Mouse (Mus musculus) layer of hippocampus, postnatal 36 days (tissue): ENCODE results near the gene Olfr678. TPM values are rescaled to one million over a fixed set of nuclear protein-coding genes. Genes with fewer than 3 reads are reported as not detected.
"Not testable (repeated sequence)": the region's sequence is repeated elsewhere in the genome, so short reads cannot be mapped to it uniquely, and the experiment has no call there.

ENCODE experiments used
- DNase-seq, 2 experiments: peaks; one replicate each; pipeline ENCODE4 v3.0.0; 2022
- total RNA-seq, 2 experiments: library from RNA; stranded (reverse); gene quantifications; 2 replicates each; pipeline ENCODE4 v1.2.3; 2021

Gene Olfr678
- not detected for total RNA-seq

- no peak for DNase-seq
Observed at GRCm38 (mm10) chr7:105064175-105064574, at the start of gene Olfr678. Gene Olfr678 (plus strand): TSS chr7:105064475.

GRCm38 (mm10) chr7:105022530-105022929, 41.7 kb upstream of the Olfr678 start:
- no peak for DNase-seq

GRCm38 (mm10) chr7:105028360-105028759, 35.9 kb upstream of the Olfr678 start, which contains the start of gene Olfr675:
Gene Olfr675 (minus strand): TSS chr7:105028460.
- DNase-seq, result no peak

GRCm38 (mm10) chr7:105032398-105032797, 31.9 kb upstream of the Olfr678 start, which contains the start of gene Olfr676:
Gene Olfr676 (plus strand): TSS chr7:105032698.
- DNase-seq, result no peak

GRCm38 (mm10) chr7:105033836-105034235, 30.4 kb upstream of the Olfr678 start:
- not testable (repeated sequence) for DNase-seq

GRCm38 (mm10) chr7:105058951-105059350, 5.3 kb upstream of the Olfr678 start:
- no peak for DNase-seq

GRCm38 (mm10) chr7:105080905-105081304, 16.6 kb downstream of the Olfr678 start, which contains the start of gene Olfr679:
Gene Olfr679 (plus strand): TSS chr7:105081205.
- DNase-seq, result no peak

GRCm38 (mm10) chr7:105092717-105093116, 28.4 kb downstream of the Olfr678 start, which contains the start of gene Olfr680-ps1:
Gene Olfr680-ps1 (minus strand): TSS chr7:105092817.
- not testable (repeated sequence) for DNase-seq

GRCm38 (mm10) chr7:105116536-105116935, 52.3 kb downstream of the Olfr678 start, which contains the start of gene Olfr681:
Gene Olfr681 (plus strand): TSS chr7:105116836.
- no peak for DNase-seq

Other genes starting within 250 kb of the Olfr678 start
- gene Usp17lb, start 221.9 kb upstream of the Olfr678 start, total RNA-seq, result not detected
- gene Usp17la, start 207.5 kb upstream of the Olfr678 start, total RNA-seq, result not detected
- not detected for gene Olfr665, start 186.4 kb upstream of the Olfr678 start, total RNA-seq
- not detected for gene Olfr666, start 168.5 kb upstream of the Olfr678 start, total RNA-seq
- not detected for gene Olfr667, start 143.0 kb upstream of the Olfr678 start, total RNA-seq
- gene Olfr668, start 136.4 kb upstream of the Olfr678 start, total RNA-seq, result not detected
- not detected for gene Olfr669, start 130.2 kb upstream of the Olfr678 start, total RNA-seq
- gene Olfr670, start 101.9 kb upstream of the Olfr678 start, total RNA-seq, result not detected
- gene Olfr671, start 85.3 kb upstream of the Olfr678 start, total RNA-seq, result not detected
- not detected for gene Olfr672, start 62.4 kb upstream of the Olfr678 start, total RNA-seq
- gene Olfr675, start 36.0 kb upstream of the Olfr678 start, total RNA-seq, result not detected
- gene Olfr676, start 31.8 kb upstream of the Olfr678 start, total RNA-seq, result not detected
- not detected for gene Olfr677, start 13.1 kb upstream of the Olfr678 start, total RNA-seq
- not detected for gene Olfr679, start 16.7 kb downstream of the Olfr678 start, total RNA-seq
- not detected for gene Olfr680-ps1, start 28.3 kb downstream of the Olfr678 start, total RNA-seq
- not detected for gene Olfr681, start 52.4 kb downstream of the Olfr678 start, total RNA-seq
- not detected for gene Olfr683, start 82.5 kb downstream of the Olfr678 start, total RNA-seq
- not detected for gene Olfr684, start 99.2 kb downstream of the Olfr678 start, total RNA-seq
- not detected for gene Olfr685, start 121.5 kb downstream of the Olfr678 start, total RNA-seq
- not detected for gene Olfr686, start 143.0 kb downstream of the Olfr678 start, total RNA-seq
- not detected for gene Olfr688, start 223.6 kb downstream of the Olfr678 start, total RNA-seq
- gene Olfr689, start 246.7 kb downstream of the Olfr678 start, total RNA-seq, result not detected